Mouse (Mus musculus) lung, embryonic 14.5 days (tissue): Measurements from ENCODE around the gene Fam166b. TPM values are rescaled to one million over a fixed set of nuclear protein-coding genes. Genes with fewer than 3 reads are reported as not detected.
A peak's percentile ranks its signal among the peaks of the same experiment; 100 is the strongest.

Experiments used
- ATAC-seq: fragments of 200-750 bp; cut with Nextera tagmentation; 2 replicates; pipeline ENCODE4 v1.8.0; 2017; ENCODE audit warnings: mild to moderate bottlenecking, moderate TSS enrichment, moderate library complexity; ENCODE audit not compliant: insufficient read depth
- DNase-seq: peaks from one replicate; pipeline ENCODE4 v3.0.0-alpha.2; 2015
- H3K27ac ChIP-seq: fragments of 300-500 bp; sonication (generic); 2 replicates; pipeline ENCODE4 v1.5.1; 2014; ENCODE audit warnings: low read depth, mild to moderate bottlenecking, moderate library complexity
- H3K27me3 ChIP-seq: fragments of 300-500 bp; sonication (generic); 2 replicates; pipeline ENCODE4 v1.6.1; 2014; ENCODE audit warnings: low read length, control low read depth; ENCODE audit not compliant: insufficient read depth
- H3K36me3 ChIP-seq: fragments of 300-500 bp; sonication (generic); 2 replicates; pipeline ENCODE4 v1.6.1; 2014; ENCODE audit warnings: control low read depth; ENCODE audit not compliant: insufficient read depth
- H3K4me1 ChIP-seq: fragments of 300-500 bp; sonication (generic); 2 replicates; pipeline ENCODE4 v1.6.1; 2014; ENCODE audit warnings: antibody characterized with exemption, control low read depth; ENCODE audit not compliant: insufficient read depth
- H3K4me2 ChIP-seq: fragments of 300-500 bp; sonication (generic); 2 replicates; pipeline ENCODE4 v1.6.1; 2014; ENCODE audit warnings: mild to moderate bottlenecking
- H3K4me3 ChIP-seq: fragments of 300-500 bp; sonication (generic); 2 replicates; pipeline ENCODE4 v1.5.1; 2014; ENCODE audit warnings: low read depth, low read length
- H3K9ac ChIP-seq: fragments of 300-500 bp; sonication (generic); 2 replicates; pipeline ENCODE4 v1.6.1; 2014
- H3K9me3 ChIP-seq: fragments of 300-500 bp; sonication (generic); 2 replicates; pipeline ENCODE4 v1.6.1; 2016; ENCODE audit warnings: low read depth, low read length, control low read depth
- CTCF ChIP-seq: IDR thresholded peaks from 2 replicates; pipeline ENCODE4 v1.5.1; 2016; ENCODE audit warnings: antibody characterized with exemption, low read depth
- WGBS: fragments of 180-500 bp; shearing (Covaris S2); extraction: QIAGEN DNeasy Blood & Tissue Kit; methylation state at CpG from one replicate; pipeline ENCODE4 v1.1.7; 2014; 5-methylcytosine and 5-hydroxymethylcytosine counted together
- polyA plus RNA-seq: library from polyadenylated mRNA; unstranded; fragments of >200 nt; fragmentation: Nextera tagmentation; extraction: Ambion mirVana; gene quantifications from 2 replicates; pipeline ENCODE4 v1.2.1, GENCODE M21; 2014

Fam166b gene
- polyA plus RNA-seq, 1 experiment from 2014 or later = 0.32 TPM

DNA sequence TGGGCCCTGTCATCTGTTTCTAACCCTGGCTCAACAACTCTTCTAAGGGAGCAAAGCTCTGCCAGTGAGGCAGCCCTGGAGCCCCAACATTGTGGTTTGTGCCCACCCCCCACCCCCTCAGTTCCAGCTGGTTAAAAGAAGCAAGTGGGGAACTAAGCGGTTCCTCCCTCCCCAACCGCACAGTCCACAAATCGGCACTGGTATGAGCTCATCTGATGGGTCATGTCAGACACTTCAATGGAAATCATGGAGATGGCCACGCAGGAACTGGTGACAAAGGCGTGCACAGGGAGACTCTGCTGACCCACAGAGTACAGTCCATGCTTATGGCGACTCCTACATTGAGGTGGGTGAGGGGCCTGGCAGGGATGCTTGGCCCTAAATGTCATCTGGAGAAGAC is 37.0 kb upstream of the Fam166b start:
- WGBS = 83% methylated on average over 6 of the region's 6 CpGs
- Histone ChIP-seq H3K4me1 (no peaks in the 10 kb centered on the region), H3K27ac (no peak overlapping the region), H3K27me3 (no peaks in the 10 kb centered on the region), H3K9me3 (no peaks in the 10 kb centered on the region), H3K9ac (no peak overlapping the region), H3K4me3 (no peak overlapping the region), H3K36me3 (no peaks in the 10 kb centered on the region), H3K4me2 (no peak overlapping the region)
- no peak for TF ChIP-seq CTCF
- DNase-seq (no peak), ATAC-seq (no peak)

DNA sequence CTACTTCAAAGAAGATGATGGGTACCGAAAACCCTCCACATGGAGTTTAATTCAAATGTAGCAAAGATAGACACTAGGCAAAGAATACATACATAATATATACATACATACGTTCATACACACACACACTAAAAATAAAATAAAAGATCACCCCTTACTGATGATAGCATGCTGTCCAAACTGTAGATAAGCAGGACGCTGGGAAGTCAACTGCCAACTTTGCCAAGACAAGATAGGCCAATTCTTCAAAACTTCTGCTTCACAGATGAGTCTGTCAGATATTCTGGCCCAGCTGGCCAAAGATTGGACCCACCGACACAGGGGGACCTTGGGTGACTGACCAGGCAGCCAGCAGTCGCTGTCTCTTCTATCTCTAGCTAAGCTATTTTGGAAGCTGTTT is 34.2 kb upstream of the Fam166b start:
- Histone ChIP-seq H3K27ac (no peak overlapping the region), H3K4me1 (no peaks in the 10 kb centered on the region), H3K4me2 (no peak overlapping the region), H3K4me3 (no peak overlapping the region), H3K36me3 (no peaks in the 10 kb centered on the region), H3K9me3 (no peaks in the 10 kb centered on the region), H3K9ac (no peak overlapping the region), H3K27me3 (no peaks in the 10 kb centered on the region)
- DNase-seq (no peak), ATAC-seq (no peak)
- 84% methylated on average over 5 of the region's 5 CpGs for WGBS
- TF ChIP-seq CTCF = no peak

DNA sequence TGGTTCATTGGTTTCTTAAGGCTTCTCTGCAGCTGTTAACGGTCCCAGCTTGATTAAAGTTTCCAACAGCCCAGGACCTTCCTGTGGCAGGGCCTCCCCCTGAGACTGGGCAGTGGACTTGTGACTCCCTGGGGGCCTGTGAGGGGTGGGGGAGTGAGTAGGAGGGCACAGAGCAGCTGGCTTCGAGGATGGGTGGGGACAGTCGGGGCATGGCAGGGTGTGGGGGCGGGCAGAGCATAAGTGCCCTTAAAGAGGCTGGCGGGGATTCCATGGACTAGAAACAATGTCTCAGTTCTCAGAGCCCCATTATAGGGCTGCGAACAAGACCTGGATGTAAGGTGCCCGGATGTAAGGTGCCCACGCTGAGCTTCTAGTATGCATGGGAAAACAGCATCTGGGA is 28.2 kb upstream of the Fam166b start:
- no peak overlapping the region for H3K4me3 ChIP-seq
- H3K36me3 ChIP-seq = no peaks in the 10 kb centered on the region
- ATAC-seq = no peak
- no peak for TF ChIP-seq CTCF
- H3K9me3 ChIP-seq = no peaks in the 10 kb centered on the region
- H3K4me1 ChIP-seq = no peaks in the 10 kb centered on the region
- peak; percentile 16 for DNase-seq
- no peak overlapping the region for H3K4me2 ChIP-seq
- no peak overlapping the region for H3K27ac ChIP-seq
- no peak overlapping the region for H3K9ac ChIP-seq
- 17% methylated on average over 8 of the region's 8 CpGs for WGBS
- H3K27me3 ChIP-seq = peaks cover 24% of the 10 kb centered on the region

DNA sequence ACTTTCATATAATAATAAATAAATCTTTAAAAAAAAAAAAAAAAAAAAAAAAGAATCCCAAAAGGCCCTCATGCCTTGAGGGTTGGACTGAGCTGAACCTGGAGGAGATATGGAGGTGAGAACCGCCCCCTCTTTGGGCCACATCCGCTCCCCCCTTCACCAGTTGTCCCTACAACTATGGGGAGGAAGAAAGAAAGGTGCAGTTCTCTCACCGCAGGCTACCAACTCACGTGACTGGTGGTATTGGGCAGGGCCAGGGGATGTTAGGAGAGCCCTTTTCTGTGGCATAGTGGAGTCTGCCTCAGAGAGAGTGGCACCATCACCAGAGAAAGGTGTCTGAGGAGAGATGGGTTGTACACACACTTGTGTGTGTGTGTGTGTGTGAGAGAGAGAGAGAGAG is 27.5 kb upstream of the Fam166b start:
- H3K27ac ChIP-seq = no peak overlapping the region
- WGBS = 24% methylated on average over 4 of the region's 4 CpGs

DNA sequence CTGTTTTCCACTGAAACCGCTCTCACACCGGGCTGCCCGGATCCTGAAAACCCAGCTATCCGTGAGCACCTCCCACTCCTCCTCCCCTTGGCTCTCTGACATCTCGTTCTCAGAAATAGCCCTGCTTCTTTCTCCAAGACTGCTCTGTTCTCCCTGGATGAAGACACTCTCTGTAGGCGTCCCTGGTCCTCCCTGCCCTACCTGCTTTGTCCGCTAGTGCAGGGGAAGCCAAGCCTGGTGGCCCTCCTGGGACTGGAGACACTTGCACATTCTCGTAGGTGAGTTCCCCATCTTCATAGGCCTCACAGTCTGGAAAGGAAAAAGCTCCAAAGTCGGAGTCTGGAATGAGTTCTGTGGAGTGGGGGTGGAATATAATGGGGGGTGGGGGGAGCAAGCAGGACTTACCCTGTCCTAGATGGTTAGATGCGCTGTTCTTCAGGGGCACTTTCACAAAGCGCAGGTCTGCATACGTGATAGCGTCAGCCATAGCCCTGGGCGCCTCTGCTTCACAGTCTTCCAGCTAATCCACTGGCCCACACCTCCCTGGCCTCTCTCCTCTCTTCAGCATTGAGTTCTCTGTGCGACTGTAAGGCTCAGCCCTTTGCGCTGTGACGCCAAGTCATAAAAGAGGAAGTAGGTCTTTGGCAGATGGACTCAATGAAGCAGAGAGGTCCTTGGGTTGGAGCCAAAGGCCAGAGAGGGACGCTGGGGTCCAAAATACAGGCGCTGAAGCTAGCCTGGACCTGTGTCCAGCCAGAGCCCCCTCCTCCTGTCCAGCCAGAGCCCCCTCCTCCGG is 25.3 kb upstream of the Fam166b start, which contains the start of gene Cd72:
Gene Cd72 (minus strand): TSS at position 588 of the 796 bp plus-strand sequence.
- Histone ChIP-seq H3K4me1 (no peaks in the 10 kb centered on the region), H3K4me3 (peak within 1 kb of the TSS; percentile 15), H3K36me3 (no peaks in the 10 kb centered on the region), H3K9ac (peak within 1 kb of the TSS; percentile 10; the same call in 1 of the 2 replicates), H3K4me2 (peak within 1 kb of the TSS; percentile 44), H3K27me3 (peaks cover 26% of the 10 kb centered on the region), H3K9me3 (no peaks in the 10 kb centered on the region), H3K27ac (no peak within 1 kb of the TSS)
- ATAC-seq (peak; percentile 22; the same call in 1 of the 2 replicates), DNase-seq (peak; percentile 37)
- 30% methylated on average over 20 of the region's 20 CpGs for WGBS
- peak; percentile 29; the same call in 1 of the 2 replicates for TF ChIP-seq CTCF

More for the DNA sequence above, 27.5 kb upstream of the Fam166b start:
- no peaks in the 10 kb centered on the region for H3K9me3 ChIP-seq
- no peaks in the 10 kb centered on the region for H3K4me1 ChIP-seq
- DNase-seq (no peak), ATAC-seq (no peak)
- H3K36me3 ChIP-seq = no peaks in the 10 kb centered on the region
- H3K27me3 ChIP-seq = peaks cover 26% of the 10 kb centered on the region
- no peak overlapping the region for H3K9ac ChIP-seq
- TF ChIP-seq CTCF = no peak
- no peak overlapping the region for H3K4me3 ChIP-seq
- no peak overlapping the region for H3K4me2 ChIP-seq

DNA sequence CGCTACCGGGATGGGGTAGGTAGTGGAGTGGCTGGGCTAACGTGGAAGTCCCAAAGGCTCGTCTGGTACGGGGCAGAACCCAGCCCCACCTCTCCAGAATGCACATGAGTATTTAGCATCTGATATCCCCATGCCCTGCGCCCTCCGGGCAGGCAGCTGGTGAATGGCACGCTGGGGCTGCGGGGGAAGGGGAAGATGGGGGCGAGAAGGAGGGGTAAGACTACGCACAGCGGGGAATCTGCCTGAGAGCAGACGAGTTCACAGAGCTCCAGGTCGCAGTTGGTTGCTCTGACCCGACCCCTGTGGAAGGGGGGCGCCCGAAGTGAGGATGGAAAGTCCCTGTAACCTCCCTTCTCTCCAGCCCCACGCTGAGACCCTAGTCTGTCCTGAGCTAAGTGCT is 24.5 kb upstream of the Fam166b start:
- no peak overlapping the region for H3K27ac ChIP-seq
- peaks cover 26% of the 10 kb centered on the region for H3K27me3 ChIP-seq
- no peak overlapping the region for H3K9ac ChIP-seq
- H3K4me3 ChIP-seq = peak overlapping the region; percentile 15
- H3K9me3 ChIP-seq = no peaks in the 10 kb centered on the region
- H3K4me1 ChIP-seq = no peaks in the 10 kb centered on the region
- no peak for ATAC-seq
- WGBS = 1% methylated on average over 18 of the region's 18 CpGs
- H3K36me3 ChIP-seq = peaks cover 3% of the 10 kb centered on the region
- no peak for TF ChIP-seq CTCF
- DNase-seq = no peak
- H3K4me2 ChIP-seq = peak overlapping the region; percentile 44

DNA sequence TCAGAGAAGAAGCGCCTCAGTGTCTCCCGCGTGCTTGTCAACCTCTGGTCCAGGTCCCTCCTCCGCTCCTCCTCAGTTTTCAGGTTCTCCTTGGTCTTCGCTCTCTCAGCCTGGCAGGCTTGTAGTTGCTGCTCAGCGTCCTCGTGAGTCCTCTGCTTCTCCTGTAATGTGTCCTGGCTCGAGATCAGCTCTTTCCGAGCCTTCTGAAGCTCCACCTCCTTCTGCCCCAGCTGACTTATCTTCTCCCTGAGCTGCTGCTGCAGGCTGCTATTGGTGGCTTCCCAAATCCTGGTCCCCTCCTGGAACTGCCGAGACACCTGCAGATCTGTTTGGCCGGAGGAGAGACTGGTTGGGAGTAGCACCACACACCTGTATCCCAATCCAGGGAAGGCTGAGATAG is 23.4 kb upstream of the Fam166b start:
- Histone ChIP-seq H3K27ac (no peak overlapping the region), H3K9me3 (no peaks in the 10 kb centered on the region), H3K4me2 (no peak overlapping the region), H3K27me3 (peaks cover 26% of the 10 kb centered on the region), H3K4me3 (no peak overlapping the region), H3K9ac (no peak overlapping the region), H3K36me3 (peaks cover 14% of the 10 kb centered on the region), H3K4me1 (no peaks in the 10 kb centered on the region)
- peak; percentile 22 for DNase-seq
- 46% methylated on average over 11 of the region's 11 CpGs for WGBS
- TF ChIP-seq CTCF = no peak
- no peak for ATAC-seq
